Mouse (Mus musculus) spleen, postnatal 0 days (tissue): ENCODE data around the gene Pcbd2. TPM values are rescaled to one million over a fixed set of nuclear protein-coding genes. Genes with fewer than 3 reads are reported as not detected.

Source experiments
- polyA plus RNA-seq: library from polyadenylated mRNA; unstranded; fragments of >200 nt; fragmentation: Nextera tagmentation; extraction: Ambion mirVana; gene quantifications from 2 replicates; pipeline ENCODE4 v1.2.1, GENCODE M21; 2015

Gene Pcbd2
- polyA plus RNA-seq = 52.6 and 57.8 TPM in 2 replicates

GRCm38 (mm10) chr13:55727120-55727838 lies at the start of gene Pcbd2:
Gene Pcbd2, plus strand, starts transcription at chr13:55727368.

DNA sequence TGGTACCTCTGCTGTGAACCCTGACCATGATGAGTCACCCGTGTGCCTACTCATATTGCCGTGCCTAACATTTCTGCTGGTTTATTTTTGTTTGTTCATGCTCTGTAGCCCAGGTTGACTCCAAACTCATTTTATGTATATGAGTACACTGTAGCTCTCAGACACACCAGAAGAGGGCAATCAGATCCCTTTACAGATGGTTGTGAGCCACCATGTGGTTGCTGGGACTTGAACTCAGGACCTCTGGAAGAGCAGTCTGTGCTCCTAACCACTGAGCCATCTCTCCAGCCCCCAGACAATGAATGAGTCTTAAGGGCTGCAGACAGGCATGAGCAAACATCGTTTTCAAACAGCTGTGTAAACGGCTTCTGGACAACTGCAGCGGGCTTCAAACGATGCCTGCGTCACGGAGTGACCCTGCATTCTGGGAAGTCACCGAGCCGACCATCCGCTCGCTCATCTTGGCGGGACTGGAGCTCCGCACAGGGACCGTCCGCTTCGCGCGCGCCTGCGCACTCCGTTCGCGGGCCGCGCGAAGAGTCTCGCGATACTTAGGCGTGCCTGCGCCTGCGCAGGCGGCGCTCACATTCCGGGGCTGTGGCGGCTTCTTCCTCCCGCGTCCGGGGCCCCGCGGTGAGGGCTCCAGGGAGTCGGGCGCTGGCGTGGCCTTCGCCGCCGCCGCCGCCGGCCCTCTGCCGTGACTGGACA lies 34.5 kb upstream of the Pcbd2 start, which contains the start of gene B230219D22Rik:
Gene B230219D22Rik, plus strand, starts transcription at position 590 of the 708 bp plus-strand sequence.

DNA sequence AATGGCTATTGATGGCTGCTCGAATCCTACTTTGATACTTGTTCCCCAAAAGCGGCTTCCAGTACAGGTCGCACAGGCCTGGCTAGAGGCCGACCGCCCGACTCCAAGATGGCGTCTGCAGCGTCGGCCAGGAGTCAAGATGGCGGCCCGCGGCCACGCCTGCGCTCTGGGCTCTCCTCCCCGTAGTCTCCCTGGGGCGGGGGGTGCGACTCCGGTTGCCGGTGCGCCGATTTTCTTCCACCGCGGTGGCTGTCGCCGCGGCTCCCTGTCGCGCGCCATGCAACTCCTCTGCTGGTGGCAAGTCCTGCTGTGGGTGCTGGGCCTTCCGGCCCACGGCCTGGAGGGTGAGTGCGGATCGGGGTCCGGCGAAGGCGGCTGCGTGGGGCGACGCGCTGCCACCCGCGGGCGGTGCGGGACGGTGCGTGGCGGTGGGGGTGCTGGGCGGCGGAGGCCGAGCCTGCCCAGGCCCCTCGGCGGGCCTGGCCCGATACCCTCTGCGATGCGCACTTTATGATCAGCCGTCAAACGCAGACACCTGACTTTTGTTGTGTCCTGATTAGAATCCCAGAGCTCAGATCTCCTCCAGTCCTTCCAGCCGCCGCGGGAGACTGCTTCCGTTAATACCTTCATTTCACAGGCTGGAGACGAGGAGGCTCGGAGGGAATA lies 12.5 kb upstream of the Pcbd2 start, which contains the start of gene Txndc15:
Gene Txndc15, plus strand, starts transcription at position 150 of the 666 bp plus-strand sequence.

GRCm38 (mm10) chr13:55784268-55784667 lies 57.1 kb downstream of the Pcbd2 start, which contains the start of gene Catsper3:
Gene Catsper3, plus strand, starts transcription at chr13:55784568.

Other genes with a start within 250 kb of the Pcbd2 start
- gene Dbn1, start 239.3 kb upstream of the Pcbd2 start, polyA plus RNA-seq = 16.3 and 20.8 TPM in 2 replicates
- 37.8 and 45.4 TPM in 2 replicates for gene Pdlim7, start 213.7 kb upstream of the Pcbd2 start, polyA plus RNA-seq
- gene Dok3, start 198.1 kb upstream of the Pcbd2 start, polyA plus RNA-seq = 36.9 and 49.7 TPM in 2 replicates
- 29.2 and 35.3 TPM in 2 replicates for gene Ddx41, start 190.7 kb upstream of the Pcbd2 start, polyA plus RNA-seq
- gene Fam193b, start 156.2 kb upstream of the Pcbd2 start, polyA plus RNA-seq = 15.4 and 18.8 TPM in 2 replicates
- 68.1 and 69.0 TPM in 2 replicates for gene Tmed9, start 153.6 kb upstream of the Pcbd2 start, polyA plus RNA-seq
- gene B4galt7, start 127.5 kb upstream of the Pcbd2 start, polyA plus RNA-seq = 7.9 and 9.8 TPM in 2 replicates
- 25.8 and 31.1 TPM in 2 replicates for gene Caml, start 104.4 kb upstream of the Pcbd2 start, polyA plus RNA-seq
- 25.3 and 27.0 TPM in 2 replicates for gene Ddx46, start 92.3 kb upstream of the Pcbd2 start, polyA plus RNA-seq
- gene B230219D22Rik, start 34.2 kb upstream of the Pcbd2 start, polyA plus RNA-seq = 17.7 and 20.2 TPM in 2 replicates
- gene Txndc15, start 12.7 kb upstream of the Pcbd2 start, polyA plus RNA-seq = 31.5 and 33.1 TPM in 2 replicates
- gene Catsper3, start 57.2 kb downstream of the Pcbd2 start, polyA plus RNA-seq = 0.10 and 0.30 TPM in 2 replicates
- gene Pitx1, start 108.8 kb downstream of the Pcbd2 start, polyA plus RNA-seq = 0.18 and 0.38 TPM in 2 replicates